Mouse (Mus musculus): ENCODE results near the gene Serpinb9b.
"Not testable (repeated sequence)": the region's sequence is repeated elsewhere in the genome, so short reads cannot be mapped to it uniquely, and the experiment has no call there.

The Serpinb9b gene

DNA sequence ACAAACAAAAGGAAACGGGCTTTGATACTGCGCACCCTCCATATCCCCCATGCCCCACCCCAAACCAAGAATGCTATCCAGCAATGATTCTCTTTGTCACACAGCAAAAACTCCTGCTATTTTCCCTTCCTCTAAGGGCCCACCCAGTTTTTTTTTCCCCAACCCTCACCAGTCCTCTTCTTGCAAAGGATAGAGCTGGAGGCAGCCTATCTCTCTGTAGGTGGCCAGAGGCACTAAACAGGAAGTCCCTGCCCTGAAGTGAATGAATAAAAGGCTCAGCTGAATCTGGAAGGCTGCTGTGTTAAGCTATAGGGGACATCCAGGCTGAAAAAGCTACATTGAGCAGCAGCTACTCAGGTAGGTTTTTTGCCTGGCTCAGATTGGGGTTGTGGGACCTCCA, at the start of gene Serpinb9b:
Gene Serpinb9b (plus strand): TSS at position 173 of the 400 bp plus-strand sequence.
- no peak for DNase-seq

DNA sequence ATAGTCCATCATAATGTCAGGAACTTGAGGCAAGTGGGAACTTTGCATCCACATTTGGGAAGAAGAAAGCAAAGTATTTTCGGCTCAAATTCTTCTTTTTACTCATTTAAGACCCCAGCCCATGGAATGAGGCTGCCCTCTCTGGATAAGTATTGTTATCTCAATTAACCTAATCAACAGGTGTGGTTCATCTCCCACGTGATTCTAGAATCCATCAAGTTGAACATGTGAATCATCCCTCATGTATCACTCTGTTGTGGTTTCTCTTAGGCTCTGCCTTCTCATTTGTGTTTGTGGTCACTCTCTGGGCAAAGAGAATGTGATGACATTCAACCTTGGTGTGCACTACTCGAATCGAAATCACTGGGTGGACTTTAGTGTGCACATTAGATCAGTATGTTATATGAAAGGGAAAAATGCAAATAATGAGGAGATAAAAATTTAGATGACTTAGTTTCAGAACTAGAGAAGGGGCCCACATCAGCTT, 44.6 kb upstream of the Serpinb9b start:
- DNase-seq = no peak

DNA sequence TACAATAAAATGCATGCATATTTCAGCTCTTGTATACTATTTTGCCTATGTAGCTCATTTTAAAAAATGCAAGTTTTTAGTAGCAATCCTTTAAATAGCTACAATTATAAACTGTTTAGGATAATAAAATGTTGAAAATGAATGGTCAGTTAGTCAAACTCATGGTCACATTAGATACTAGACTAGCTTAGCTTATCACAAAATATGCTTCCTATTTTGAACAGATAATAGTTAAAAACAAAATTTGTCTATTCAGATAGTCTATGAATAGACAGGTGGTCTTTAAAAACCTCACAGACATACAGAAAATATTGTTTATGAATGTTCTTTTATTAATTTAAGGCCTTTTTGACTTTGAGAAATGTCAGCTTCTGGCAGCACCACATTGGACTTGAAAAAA, 41.0 kb upstream of the Serpinb9b start:
- no peak for DNase-seq

DNA sequence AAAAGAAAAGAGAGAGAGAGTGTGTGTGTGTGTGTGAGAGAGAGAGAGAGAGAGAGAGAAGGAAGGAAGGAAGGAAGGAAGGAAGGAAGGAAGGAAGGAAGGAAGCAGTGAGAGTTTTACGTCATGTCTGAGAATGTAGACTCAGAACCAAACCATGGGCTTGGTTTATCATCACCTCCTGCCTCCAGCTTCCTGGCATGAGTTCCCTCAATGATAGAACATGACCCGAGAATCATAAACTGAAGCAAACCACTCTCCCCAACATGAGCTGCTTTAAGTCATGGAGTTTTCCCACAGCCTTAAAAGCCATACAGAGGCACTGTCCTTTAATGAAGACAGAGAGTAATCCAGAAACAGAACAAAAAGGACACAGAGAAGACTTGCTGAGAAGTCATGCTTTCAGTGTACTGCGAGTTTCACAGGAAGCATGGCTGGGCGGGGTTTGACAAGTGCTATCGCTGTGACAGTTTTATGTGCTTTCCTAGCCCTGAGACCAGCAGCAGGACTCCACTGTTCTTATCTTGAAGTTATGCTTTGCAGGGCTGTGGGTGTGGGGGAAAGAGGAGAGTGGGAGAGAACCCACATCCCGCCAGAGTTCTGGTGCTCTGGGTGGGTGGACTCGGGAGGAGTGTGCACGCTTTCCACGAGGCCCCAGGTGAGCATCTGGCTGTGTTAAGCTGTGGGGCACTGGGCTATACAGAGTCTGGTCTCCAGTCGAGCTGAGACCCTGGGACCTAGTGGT, 33.9 kb upstream of the Serpinb9b start:
- DNase-seq = peak; percentile 16 to 18

DNA sequence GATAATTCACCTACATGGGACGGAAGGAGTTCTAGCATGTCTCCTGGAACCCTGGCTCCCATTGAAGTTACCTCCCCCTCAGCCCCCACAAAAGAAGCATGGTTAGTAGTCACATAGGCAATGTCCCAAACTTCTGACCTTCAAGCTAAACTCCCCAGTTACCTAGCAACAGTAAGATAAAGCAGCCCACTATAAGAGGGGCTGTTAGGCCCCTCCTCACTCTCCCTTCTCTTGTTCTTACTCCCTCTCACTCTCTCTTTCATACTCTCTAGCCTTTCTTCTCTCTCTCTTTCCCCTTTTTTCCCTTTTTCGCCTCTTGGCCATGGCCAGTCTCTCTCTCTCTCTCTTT, 33.3 kb upstream of the Serpinb9b start:
- DNase-seq = no peak

DNA sequence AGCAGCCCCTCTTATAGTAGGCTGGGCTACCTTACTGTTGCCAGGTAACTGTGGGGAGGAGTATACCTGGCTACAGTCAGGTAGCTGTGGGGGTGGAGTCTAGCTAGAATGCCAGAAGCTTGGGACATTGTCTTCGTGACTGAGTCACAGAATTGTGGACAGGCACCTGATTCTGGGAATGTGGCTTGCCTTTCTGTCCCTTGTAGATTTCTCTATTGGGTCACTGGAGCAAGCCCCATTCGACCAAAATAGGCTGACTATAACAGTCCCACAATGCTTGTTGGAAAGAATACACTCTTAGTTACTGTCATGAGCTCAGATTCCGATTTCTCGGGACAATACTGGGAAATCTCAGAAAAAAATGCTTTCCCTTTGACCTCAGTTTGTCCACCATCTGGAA, 32.2 kb upstream of the Serpinb9b start:
- DNase-seq = no peak

DNA sequence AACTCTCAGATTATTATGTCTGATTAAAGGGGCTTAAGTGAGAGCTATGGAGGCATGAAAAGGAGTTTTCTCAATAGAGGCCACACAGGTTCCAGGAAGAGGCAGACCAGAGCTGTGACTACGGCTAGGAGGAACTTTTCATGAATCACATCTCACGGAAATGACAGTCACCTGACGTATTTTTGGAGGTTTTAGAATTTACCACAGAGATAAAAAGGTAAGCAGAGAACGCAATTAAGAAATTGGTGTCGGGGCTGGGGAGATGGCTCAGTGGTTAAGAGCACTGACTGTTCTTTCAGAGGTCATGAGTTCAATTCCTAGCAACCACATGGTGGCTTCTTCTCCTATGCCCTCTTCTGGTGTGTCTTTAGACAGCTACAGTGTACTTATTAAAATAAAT, 25.9 kb upstream of the Serpinb9b start:
- DNase-seq = no peak

DNA sequence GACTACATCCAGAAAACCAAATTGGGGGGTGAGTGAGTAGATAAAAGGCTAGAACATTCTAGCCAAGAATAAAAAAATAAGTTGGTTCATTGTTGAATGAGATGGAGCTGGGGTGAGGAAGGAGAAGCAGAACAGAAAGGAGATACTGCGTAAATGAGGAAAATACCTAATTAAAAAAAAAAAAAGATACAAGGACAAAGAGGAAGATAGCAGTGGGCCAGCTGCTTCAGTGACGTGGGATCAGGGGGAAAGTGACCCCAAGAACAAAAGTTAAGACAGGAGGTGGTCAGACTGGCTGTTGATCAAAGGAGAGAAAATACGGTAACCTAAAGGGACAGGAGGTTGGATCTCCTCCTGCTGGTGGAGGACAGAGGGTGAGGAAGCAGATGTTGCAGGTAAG, 24.3 kb upstream of the Serpinb9b start, which contains the start of gene Serpinb9:
Gene Serpinb9 (plus strand): TSS at position 301 of the 400 bp plus-strand sequence.
- no peak for DNase-seq

DNA sequence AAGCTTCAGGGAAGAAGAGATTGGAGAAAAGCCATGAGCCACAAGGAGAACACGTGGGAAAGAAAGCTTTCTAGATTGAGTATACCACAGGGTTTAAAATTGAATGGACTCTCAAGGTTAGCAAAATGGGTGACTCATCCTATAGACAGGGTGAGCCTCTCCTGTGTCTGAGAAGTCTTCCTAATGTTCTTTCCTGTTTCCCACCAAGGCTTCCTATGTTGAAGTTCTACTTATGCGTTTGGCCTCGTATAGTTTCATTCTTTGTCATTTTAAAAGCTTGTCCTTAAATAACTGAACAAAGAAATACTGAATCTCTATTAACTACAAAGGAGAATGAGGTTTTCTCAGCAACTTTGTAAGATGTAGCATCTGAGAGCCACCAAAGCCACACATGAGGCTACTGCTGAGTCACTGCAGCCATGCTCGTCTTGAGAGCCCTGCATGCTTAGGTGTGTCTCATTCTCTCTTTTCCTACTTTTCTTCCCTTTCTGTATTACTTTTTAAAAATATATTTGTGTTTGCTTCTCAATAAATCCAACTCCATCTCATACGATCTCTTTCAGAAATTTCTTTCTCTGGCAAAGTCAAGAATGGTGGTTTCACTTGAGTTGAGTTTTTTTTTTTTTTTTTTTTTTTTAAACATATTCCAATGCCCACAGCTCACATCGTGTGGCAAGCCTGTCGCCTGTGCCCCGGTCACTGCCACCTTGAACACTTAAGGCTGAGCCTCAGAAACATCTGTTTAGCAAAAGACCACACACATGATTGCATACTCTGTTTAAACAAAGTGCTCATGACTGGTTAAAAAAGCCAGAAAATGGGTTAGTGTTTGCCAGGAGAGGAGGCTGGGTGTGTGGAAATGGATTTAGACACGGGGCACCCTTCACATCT, 23.4 kb upstream of the Serpinb9b start:
- DNase-seq = no peak

DNA sequence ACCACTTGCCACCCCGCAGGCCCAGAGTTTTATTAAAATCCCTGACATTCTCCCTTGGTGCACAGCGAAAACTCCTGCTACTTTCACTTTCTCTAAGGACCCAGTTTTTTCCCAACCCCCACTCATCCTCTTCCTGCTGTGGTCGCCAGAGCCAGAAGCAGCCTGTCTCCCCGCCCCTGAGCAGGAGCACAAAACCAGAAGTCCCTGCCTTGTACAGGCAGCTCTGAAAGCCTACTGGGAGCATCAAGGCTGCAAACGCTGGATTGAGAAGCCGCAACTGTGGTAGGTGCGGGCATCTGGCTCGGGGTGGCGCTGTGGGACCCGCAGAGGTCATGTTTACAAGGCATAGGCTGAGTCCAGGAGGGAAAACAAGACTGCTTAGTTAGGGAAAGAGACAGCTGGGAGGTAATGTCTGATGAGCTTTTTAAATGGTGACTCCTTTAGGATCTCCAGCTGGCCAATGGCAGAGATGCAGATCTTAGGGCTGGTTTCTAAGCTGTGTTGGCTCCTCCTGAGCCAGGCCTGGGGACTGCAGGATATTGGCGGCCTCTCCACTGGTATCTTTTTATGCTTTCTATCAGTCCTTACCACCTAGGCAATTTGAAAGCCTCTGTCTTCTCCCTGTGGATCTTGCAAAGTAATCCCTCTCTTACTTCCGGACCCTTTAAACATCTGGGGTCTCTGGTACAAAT, 22.7 kb upstream of the Serpinb9b start:
- DNase-seq = peak; percentile 76 to 79

DNA sequence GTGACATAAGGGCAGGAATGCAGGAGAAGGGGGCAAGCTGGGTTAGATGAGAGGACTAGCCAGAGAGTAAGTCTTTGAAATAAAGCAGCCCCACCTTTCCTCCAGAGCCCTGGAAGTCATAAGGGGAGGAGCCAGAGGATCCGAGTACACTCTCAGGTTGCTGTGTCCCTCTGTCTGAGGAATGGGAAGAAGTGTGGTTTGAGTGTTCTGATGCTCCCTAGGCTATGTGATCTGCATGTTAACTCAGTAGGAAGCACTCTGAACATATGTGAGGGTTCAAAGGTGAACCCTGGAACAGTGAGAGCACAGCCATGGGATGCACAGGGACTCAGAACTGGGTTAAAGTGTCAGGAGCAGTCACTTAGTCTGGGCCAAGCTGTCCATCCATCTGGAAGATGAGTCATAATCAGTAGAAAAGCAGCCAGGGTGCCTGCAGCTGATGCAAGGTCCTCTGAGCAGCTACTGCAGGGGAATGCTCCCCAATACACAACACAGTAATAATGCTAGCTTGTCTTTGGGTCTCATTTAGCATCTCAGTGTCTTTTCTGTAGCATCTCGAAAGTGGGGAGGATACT, 21.6 kb upstream of the Serpinb9b start:
- DNase-seq = no peak

DNA sequence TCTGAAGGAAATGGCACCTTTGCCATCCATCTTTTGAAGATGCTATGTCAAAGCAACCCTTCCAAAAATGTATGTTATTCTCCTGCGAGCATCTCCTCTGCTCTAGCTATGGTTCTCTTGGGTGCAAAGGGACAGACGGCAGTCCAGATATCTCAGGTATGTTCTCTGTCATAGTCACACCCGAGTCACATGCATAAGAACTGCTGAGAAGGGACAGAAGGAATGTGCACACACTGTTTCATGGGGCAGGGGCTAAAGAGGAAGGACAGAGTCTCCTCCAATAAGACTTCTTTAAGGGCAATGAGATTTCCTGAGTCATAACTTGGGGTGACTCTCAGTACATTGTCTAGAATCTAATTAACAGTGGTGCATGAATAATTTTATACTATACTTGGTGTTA, 20.7 kb upstream of the Serpinb9b start:
- DNase-seq = no peak

DNA sequence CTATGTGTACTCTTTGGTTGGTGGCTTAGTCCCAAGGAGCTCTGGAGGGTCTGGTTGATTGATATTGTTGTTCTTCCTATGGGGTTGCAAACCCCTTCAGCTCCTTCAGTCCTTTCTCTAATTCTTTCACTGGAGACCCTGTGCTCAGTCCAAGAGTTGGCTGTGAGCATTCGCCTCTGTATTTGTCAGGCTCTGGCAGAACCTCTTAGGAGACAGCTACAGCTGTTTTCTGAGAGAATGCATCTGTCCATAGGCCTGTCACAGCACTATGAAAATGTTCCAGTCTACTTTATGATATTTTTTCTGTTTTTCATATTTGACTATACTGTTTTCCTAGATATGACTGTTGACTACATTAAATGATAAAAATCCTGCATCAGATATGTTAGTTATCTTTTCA, 14.8 kb upstream of the Serpinb9b start:
- no peak for DNase-seq

DNA sequence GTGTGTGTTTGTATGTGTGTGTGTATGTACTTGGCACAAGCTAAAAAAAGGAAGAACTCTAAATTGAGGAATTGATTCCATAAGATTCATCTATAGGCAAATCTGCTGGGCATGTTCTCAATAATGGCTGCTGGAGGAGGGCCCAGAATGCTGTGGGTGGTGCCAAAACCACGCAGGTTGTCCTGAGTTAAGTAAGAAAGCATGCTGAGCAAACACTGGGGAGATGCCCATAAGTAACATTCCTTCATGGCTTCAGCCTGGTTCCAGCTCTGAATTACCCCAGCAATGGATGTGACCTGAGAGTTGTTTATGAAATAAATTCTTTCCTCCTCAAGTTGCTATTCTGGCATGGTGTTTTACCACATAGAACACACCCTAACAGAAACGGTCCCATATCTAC, 13.9 kb upstream of the Serpinb9b start:
- DNase-seq = no peak

DNA sequence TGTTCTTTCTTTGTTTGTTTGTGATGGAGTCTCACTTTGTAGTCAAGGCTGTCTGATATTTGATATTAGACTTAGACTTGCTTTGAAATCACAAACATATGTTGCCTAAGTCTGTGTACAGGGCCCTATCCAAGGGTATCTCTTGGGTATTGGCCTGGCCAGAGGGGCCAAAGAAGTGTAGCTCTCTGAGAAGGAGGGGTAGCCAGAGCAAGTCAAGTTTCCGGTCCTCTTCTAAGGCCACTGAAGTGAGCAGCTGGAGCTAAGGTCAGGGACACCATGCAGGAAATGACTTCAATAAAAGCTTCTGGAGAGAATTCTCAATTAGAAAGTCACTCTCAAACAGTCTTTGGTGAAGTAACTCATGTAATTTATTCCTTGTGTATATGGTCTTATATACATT, 4.8 kb upstream of the Serpinb9b start:
- no peak for DNase-seq

DNA sequence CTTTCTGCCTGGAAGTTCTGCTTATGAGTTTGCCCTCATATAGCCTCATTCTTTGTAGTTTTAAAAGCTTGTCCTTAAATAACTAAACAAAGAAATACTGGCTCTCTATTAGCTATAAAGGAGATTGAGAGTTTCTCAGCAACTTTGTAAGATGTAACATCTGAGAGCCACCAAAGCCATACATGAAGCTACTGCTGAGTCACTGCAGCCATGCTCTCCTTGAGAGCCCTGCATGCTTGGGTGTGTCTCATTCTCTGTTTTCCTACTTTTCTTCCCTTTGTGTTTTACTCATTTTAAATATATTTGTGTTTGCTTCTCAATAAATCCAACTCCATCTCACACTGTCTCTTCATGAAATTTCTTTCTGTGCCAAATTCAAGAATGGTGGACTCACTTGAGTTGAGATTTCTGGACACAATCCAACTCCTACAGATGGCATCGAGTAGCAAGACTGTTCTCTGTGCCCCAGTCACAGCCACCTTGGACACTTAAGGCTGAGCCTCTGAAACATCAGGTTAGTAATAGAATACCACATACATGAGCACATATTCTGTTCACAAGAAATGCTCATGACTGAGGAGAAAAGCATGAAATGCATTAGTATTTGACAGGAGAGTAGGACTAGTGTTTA, 674 bp upstream of the Serpinb9b start:
- DNase-seq = no peak

DNA sequence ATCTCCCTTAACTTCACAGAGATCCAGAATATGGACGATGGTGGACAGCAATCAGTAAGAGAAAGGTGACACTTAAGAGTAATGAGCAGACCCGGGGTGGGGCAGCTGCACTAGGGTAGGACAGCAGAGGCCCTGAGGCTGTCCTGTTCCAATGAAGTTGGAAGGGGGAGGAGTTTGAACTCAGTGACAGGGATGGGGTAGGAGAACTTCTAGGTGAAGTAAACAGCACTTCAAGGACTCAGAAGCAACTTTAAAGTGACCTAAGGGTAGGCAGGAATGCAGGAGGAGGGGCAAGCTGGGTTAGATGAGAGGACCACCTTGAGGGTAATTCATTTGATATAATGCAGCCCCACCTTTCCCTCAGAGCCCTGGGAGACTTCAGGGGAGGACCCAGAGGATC, 930 bp downstream of the Serpinb9b start:
- no peak for DNase-seq

DNA sequence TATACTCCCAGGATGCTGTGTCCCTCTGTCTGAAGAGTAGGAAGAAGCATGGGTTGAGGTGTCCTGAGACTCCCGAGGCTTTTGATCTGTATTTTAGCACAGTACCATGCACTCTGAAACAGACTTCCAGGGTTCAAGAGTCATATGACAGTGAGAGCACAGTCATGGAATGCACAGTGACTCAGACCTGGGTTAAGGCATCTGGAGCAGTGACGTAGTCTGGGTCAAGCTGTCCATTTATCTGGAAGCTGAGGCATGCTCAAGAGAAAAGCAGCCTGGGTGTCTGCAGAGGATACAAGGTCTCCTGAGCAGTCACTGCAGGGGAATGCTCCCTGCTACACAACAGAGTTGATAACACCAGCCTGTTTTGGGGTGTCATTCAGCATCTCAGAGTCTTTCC, 1.3 kb downstream of the Serpinb9b start:
- no peak for DNase-seq

DNA sequence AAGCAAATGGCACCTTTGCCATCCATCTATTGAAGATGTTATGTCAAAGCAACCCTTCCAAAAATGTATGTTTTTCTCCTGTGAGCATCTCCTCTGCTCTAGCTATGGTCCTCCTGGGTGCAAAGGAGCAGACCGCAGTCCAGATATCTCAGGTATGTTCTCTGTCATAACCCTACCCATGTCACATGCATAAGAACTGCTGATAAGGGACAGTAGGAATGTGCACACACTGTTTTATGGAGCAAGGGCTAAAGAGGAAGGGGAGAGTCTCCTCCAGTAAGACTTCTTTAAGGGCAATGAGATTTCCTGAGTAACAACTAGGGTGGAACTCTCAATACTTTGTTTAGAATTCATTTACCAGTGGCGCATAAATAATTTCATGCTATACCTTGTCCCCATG, 2.3 kb downstream of the Serpinb9b start:
- DNase-seq = not testable (repeated sequence)

DNA sequence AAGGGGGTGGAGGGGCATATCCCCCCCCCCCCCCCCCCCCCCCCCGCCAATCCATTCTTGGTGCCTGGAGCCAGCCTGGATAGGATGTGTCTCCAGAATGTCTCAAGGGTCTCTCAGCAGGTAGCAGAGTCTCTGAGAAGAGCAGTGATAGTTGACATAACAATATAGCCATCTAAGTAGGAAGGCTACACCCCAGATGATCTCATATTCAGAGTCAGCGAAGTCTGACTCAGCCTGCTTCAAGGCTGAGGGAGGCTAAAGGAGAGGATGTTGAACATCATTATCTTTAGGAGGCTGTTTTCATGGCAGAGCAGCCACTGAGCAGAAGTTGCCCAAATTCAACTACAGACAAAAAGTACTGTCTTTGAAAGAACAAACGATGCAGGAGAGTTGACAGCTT, 3.1 kb downstream of the Serpinb9b start:
- DNase-seq = no peak

DNA sequence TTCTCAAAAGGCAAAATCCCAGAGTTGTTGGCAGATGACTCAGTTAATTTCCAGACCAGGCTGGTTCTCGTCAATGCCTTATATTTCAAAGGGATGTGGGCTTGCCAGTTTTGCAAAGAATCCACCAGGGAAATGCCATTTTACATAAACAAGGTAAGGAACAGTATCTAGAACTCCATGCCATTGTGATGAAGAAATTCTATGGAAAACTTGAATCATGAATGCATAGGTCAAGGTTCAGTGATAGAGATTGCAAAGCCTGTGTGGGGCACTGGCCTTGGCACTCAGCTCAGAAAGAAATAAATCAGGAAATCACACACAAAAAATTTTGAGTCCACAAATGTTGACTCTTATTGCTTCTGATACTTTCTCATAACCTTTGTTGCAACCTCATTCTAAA, 8.3 kb downstream of the Serpinb9b start:
- DNase-seq = no peak

DNA sequence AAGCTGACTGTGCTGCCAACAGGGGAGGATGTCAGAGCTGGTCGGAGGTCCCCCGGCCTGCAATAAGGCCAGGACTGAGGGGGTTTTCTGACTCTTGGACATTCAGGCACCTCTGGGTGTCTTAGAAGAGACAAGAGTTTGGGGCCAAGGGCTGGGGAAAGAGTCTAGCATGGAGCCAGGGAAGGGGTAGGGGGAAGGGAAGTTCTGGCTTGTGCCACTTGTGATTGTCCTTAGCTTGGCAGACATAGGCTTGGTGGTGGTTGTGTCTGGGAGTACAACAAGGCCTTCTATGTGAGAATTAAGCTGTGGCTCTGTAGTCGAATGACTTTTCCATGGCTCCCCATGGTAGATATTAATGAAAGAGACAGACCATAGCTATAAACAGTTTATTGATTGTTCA, 16.3 kb downstream of the Serpinb9b start:
- DNase-seq = no peak

DNA sequence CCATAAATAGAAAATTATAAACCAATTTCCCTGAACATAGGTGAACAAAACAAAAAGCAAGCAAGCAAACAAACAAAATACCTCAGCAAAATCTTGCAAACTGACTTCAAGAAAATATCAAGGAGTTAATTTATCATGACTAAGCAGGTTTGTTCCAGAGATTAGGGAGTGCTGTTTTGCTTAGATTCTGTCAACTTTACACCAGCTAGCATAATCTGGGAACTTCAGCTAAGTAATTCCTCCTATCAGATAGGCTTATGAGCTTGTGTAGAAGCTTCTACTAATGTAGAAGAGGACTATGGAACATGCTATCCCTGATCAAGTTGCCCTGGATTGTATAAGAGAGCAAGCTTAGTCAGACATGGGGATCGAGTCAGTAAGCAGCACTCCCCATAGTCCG, 20.0 kb downstream of the Serpinb9b start:
- DNase-seq = no peak

All from thymus, postnatal 36 days (tissue).